In genomic region chr11:115176399-115177190, GRCm38 (mm10) we compare ENCODE assay signal across 10 mouse cellular contexts. TPM values are rescaled to one million over a fixed set of nuclear protein-coding genes. Genes with fewer than 3 reads are reported as not detected.
A peak's percentile ranks its signal among the peaks of the same experiment; 100 is the strongest.
DNase-seq lines count a peak whose midpoint lies in the region; ATAC-seq and TF ChIP-seq lines count a peak whose summit lies in the region.
"Had no signal": no experiment of that assay in that cellular context is flagged by ENCODE, and none has a peak within 500 bp of the region (broad histone marks: within the 10 kb centered on the region; RNA-seq: fewer than 3 reads in every experiment).

No protein-coding gene starts in this region.

- ATAC-seq in midbrain, embryonic 13.5 days, result no peak
- ATAC-seq in limb, embryonic 13.5 days (ENCODE audit: low FRiP score, low read depth), result no peak
- ATAC-seq in stomach, embryonic 15.5 days (ENCODE audit: insufficient read depth, low FRiP score, low read depth), result no peak

- H3K4me3 ChIP-seq in gastrocnemius, adult 2 months, result no peak overlapping the region
- no peak overlapping the region for H3K4me3 ChIP-seq in midbrain, embryonic 10.5 days
- no peak overlapping the region for H3K4me3 ChIP-seq in midbrain, embryonic 13.5 days (replicated peaks)
- H3K4me3 ChIP-seq in limb, embryonic 13.5 days, result no peak overlapping the region
- H3K4me3 ChIP-seq in stomach, embryonic 15.5 days (replicated peaks), result no peak overlapping the region

- H3K9ac ChIP-seq in midbrain, embryonic 13.5 days (replicated peaks), result no peak overlapping the region
- no peak overlapping the region for H3K9ac ChIP-seq in limb, embryonic 13.5 days
- H3K9ac ChIP-seq in stomach, embryonic 15.5 days, result no peak overlapping the region

- DNase-seq in gastrocnemius, adult 2 months, result no peak
- DNase-seq in gastrocnemius, adult 8-10 months (ENCODE audit: low spot score in 2 of 2), result no peak
- DNase-seq in midbrain, embryonic 10.5 days (ENCODE audit: low spot score), result no peak
- no peak for DNase-seq in retina, postnatal 1 day
- DNase-seq in adrenal gland, postnatal 25 days, result no peak

- H3K9me3 ChIP-seq in midbrain, embryonic 10.5 days (replicated peaks), result no peaks in the 10 kb centered on the region
- H3K9me3 ChIP-seq in midbrain, embryonic 13.5 days, result no peaks in the 10 kb centered on the region
- no peaks in the 10 kb centered on the region for H3K9me3 ChIP-seq in limb, embryonic 13.5 days
- H3K9me3 ChIP-seq in stomach, embryonic 15.5 days, result no peaks in the 10 kb centered on the region

- peaks cover 56% of the 10 kb centered on the region for H3K27me3 ChIP-seq in midbrain, embryonic 10.5 days (ENCODE audit: low read depth, poor library complexity, severe bottlenecking)
- peaks cover 28% of the 10 kb centered on the region for H3K27me3 ChIP-seq in midbrain, embryonic 13.5 days
- peaks cover 27% of the 10 kb centered on the region for H3K27me3 ChIP-seq in limb, embryonic 13.5 days
- H3K27me3 ChIP-seq in stomach, embryonic 15.5 days (replicated peaks), result no peaks in the 10 kb centered on the region

- no peak overlapping the region for H3K4me2 ChIP-seq in midbrain, embryonic 13.5 days (replicated peaks)
- H3K4me2 ChIP-seq in limb, embryonic 13.5 days (replicated peaks), result 0 out of 2 replicates have a peak overlapping the region, but pooled peaks have one; percentile 15
- H3K4me2 ChIP-seq in stomach, embryonic 15.5 days, result peak overlapping the region; percentile 34

- WGBS in midbrain, embryonic 10.5 days, result 59% methylated on average over 24 of the region's 24 CpGs
- 60% methylated on average over 24 of the region's 24 CpGs for WGBS in midbrain, embryonic 13.5 days
- 61% methylated on average over 24 of the region's 24 CpGs for WGBS in limb, embryonic 13.5 days
- WGBS in stomach, embryonic 15.5 days, result 62% methylated on average over 24 of the region's 24 CpGs

- intact Hi-C loops in gastrocnemius, adult 2 months (cut with DNase I), result no loop called here

- H3K36me3 ChIP-seq in midbrain, embryonic 10.5 days, result peaks cover 18% of the 10 kb centered on the region; the same call in 1 of the 2 replicates
- no peaks in the 10 kb centered on the region for H3K36me3 ChIP-seq in midbrain, embryonic 13.5 days
- 0 out of 2 replicates have a peak, but pooled peaks cover 1% of the 10 kb centered on the region for H3K36me3 ChIP-seq in limb, embryonic 13.5 days
- H3K36me3 ChIP-seq in stomach, embryonic 15.5 days, result no peaks in the 10 kb centered on the region

- H3K27ac ChIP-seq in gastrocnemius, adult 2 months, result peak overlapping the region; percentile 56
- H3K27ac ChIP-seq in midbrain, embryonic 10.5 days (replicated peaks), result peak overlapping the region; percentile 75
- H3K27ac ChIP-seq in midbrain, embryonic 13.5 days, result no peak overlapping the region
- H3K27ac ChIP-seq in limb, embryonic 13.5 days, result peak overlapping the region; percentile 67; the same call in 1 of the 2 replicates
- H3K27ac ChIP-seq in stomach, embryonic 15.5 days, result peak overlapping the region; percentile 63
- H3K27ac ChIP-seq: macrophage had no signal

- peaks cover 78% of the 10 kb centered on the region for H3K4me1 ChIP-seq in midbrain, embryonic 10.5 days
- H3K4me1 ChIP-seq in midbrain, embryonic 13.5 days (replicated peaks), result peaks cover 67% of the 10 kb centered on the region
- peaks cover 69% of the 10 kb centered on the region for H3K4me1 ChIP-seq in limb, embryonic 13.5 days
- peaks cover 71% of the 10 kb centered on the region for H3K4me1 ChIP-seq in stomach, embryonic 15.5 days

- no peak for TF ChIP-seq CTCF in gastrocnemius, adult 2 months (IDR thresholded peaks at IDR 0.05)

RNA-seq across cellular contexts. Expression of gene Tmem104, which starts 10.7 kb away (rescaled TPM):
- 1 to 10 TPM; 7.3 to 7.4 TPM for total RNA-seq in gastrocnemius, adult 2 months (2021)
- total RNA-seq in gastrocnemius, adult 8-10 months (2022), result 1 to 10 TPM; 4.3 to 7.2 (median 6.3) TPM
- polyA plus RNA-seq in midbrain, embryonic 10.5 days (2016; fragmentation: Nextera tagmentation; extraction: Ambion mirVana), result 7.1 and 11.3 TPM in 2 replicates
- 10.3 and 10.7 TPM in 2 replicates for polyA plus RNA-seq in midbrain, embryonic 13.5 days (2015; fragmentation: Nextera tagmentation; extraction: Ambion mirVana)
- 10.9 and 11.4 TPM in 2 replicates for polyA plus RNA-seq in limb, embryonic 13.5 days (2015; fragmentation: Nextera tagmentation; extraction: Ambion mirVana)
- polyA plus RNA-seq in stomach, embryonic 15.5 days (2015; fragmentation: Nextera tagmentation; extraction: Ambion mirVana), result 9.3 and 11.5 TPM in 2 replicates
- 19.9 and 22.3 TPM in 2 replicates for total RNA-seq in adrenal gland, postnatal 25 days (2021)

RNA-seq across cellular contexts. Expression of gene Nat9, which starts 11.1 kb away (rescaled TPM):
- 10 to 100 TPM; 12.7 to 16.3 TPM for total RNA-seq in gastrocnemius, adult 2 months (2021)
- total RNA-seq in gastrocnemius, adult 8-10 months (2022), result 10 to 100 TPM; 13.3 to 16.6 (median 15.8) TPM
- polyA plus RNA-seq in midbrain, embryonic 10.5 days (2016; fragmentation: Nextera tagmentation; extraction: Ambion mirVana), result 17.8 and 19.5 TPM in 2 replicates
- 20.9 and 23.7 TPM in 2 replicates for polyA plus RNA-seq in midbrain, embryonic 13.5 days (2015; fragmentation: Nextera tagmentation; extraction: Ambion mirVana)
- polyA plus RNA-seq in limb, embryonic 13.5 days (2015; fragmentation: Nextera tagmentation; extraction: Ambion mirVana), result 25.7 and 26.2 TPM in 2 replicates
- polyA plus RNA-seq in stomach, embryonic 15.5 days (2015; fragmentation: Nextera tagmentation; extraction: Ambion mirVana), result 23.2 and 24.0 TPM in 2 replicates
- total RNA-seq in adrenal gland, postnatal 25 days (2021), result 37.3 and 38.1 TPM in 2 replicates

RNA-seq across cellular contexts. Expression of gene Slc9a3r1, which starts 13.5 kb away (rescaled TPM):
- total RNA-seq in gastrocnemius, adult 2 months (2021), result 1 to 10 TPM; 1.8 to 2.6 TPM
- total RNA-seq in gastrocnemius, adult 8-10 months (2022), result 1 to 10 TPM; 1.3 to 2.0 (median 1.5) TPM
- polyA plus RNA-seq in midbrain, embryonic 10.5 days (2016; fragmentation: Nextera tagmentation; extraction: Ambion mirVana), result 36.8 and 37.8 TPM in 2 replicates
- polyA plus RNA-seq in midbrain, embryonic 13.5 days (2015; fragmentation: Nextera tagmentation; extraction: Ambion mirVana), result 30.4 and 34.3 TPM in 2 replicates
- 20.6 and 23.4 TPM in 2 replicates for polyA plus RNA-seq in limb, embryonic 13.5 days (2015; fragmentation: Nextera tagmentation; extraction: Ambion mirVana)
- polyA plus RNA-seq in stomach, embryonic 15.5 days (2015; fragmentation: Nextera tagmentation; extraction: Ambion mirVana), result 142 and 144 TPM in 2 replicates
- total RNA-seq in adrenal gland, postnatal 25 days (2021), result 17.5 and 18.1 TPM in 2 replicates

RNA-seq across cellular contexts. Expression of gene Cd300lf, which starts 42.8 kb away (rescaled TPM):
- under 1 TPM in 1 of 2 experiments, not detected in 1; 0.31 TPM for total RNA-seq in gastrocnemius, adult 2 months (2021)
- under 1 TPM in 1 of 4 experiments, not detected in 3; 0.07 TPM for total RNA-seq in gastrocnemius, adult 8-10 months (2022)
- 0.21 TPM in 1 of 2 replicates, not detected in the other for polyA plus RNA-seq in midbrain, embryonic 10.5 days (2016; fragmentation: Nextera tagmentation; extraction: Ambion mirVana)
- polyA plus RNA-seq in midbrain, embryonic 13.5 days (2015; fragmentation: Nextera tagmentation; extraction: Ambion mirVana), result 0.28 TPM in 1 of 2 replicates, not detected in the other
- 0.09 TPM in 1 of 2 replicates, not detected in the other for polyA plus RNA-seq in limb, embryonic 13.5 days (2015; fragmentation: Nextera tagmentation; extraction: Ambion mirVana)
- 2.1 and 2.6 TPM in 2 replicates for polyA plus RNA-seq in stomach, embryonic 15.5 days (2015; fragmentation: Nextera tagmentation; extraction: Ambion mirVana)
- total RNA-seq in adrenal gland, postnatal 25 days (2021), result 0.55 and 0.62 TPM in 2 replicates
- polyA plus RNA-seq: C2C12 had no signal
